Mouse (Mus musculus): ENCODE measurements around the gene Cux2. TPM values are rescaled to one million over a fixed set of nuclear protein-coding genes. Genes with fewer than 3 reads are reported as not detected.

Gene Cux2
- polyA plus RNA-seq, 1 experiment = 0.62 TPM

GRCm38 (mm10) chr5:122047791-122048190 lies 2.1 kb downstream of the Cux2 start:
- H3ac ChIP-seq (ENCODE audit: control insufficient read depth, insufficient read length) = no peak overlapping the region
- no peak overlapping the region for H3K4me3 ChIP-seq
- H3K36me3 ChIP-seq (ENCODE audit: control insufficient read depth, insufficient read depth) = no peaks in the 10 kb centered on the region
- peaks cover 59% of the 10 kb centered on the region for H3K27me3 ChIP-seq (ENCODE audit: control insufficient read depth, insufficient read depth, insufficient read length)
- TF ChIP-seq MAX (IDR thresholded peaks at IDR 0.05; ENCODE audit: low read depth) (no peak), CEBPB (IDR thresholded peaks at IDR 0.05; ENCODE audit: insufficient read depth, poor library complexity, severe bottlenecking) (no peak), POLR2AphosphoS2 (IDR thresholded peaks at IDR 0.05; ENCODE audit: insufficient read length, low read depth) (no peak)
- no peak overlapping the region for H3K4me2 ChIP-seq (ENCODE audit: low read depth)
- no peaks in the 10 kb centered on the region for H3K79me2 ChIP-seq (ENCODE audit: control insufficient read depth, insufficient read depth)

- Histone ChIP-seq H3K27me3 (ENCODE audit: control insufficient read depth, insufficient read depth, insufficient read length) (peaks cover 73% of the 10 kb centered on the region), H3K36me3 (ENCODE audit: control insufficient read depth, insufficient read depth) (no peaks in the 10 kb centered on the region), H3ac (ENCODE audit: control insufficient read depth, insufficient read length) (no peak overlapping the region), H3K4me2 (ENCODE audit: low read depth) (no peak overlapping the region), H3K79me2 (ENCODE audit: control insufficient read depth, insufficient read depth) (no peaks in the 10 kb centered on the region), H3K4me3 (no peak overlapping the region)
- no peak for TF ChIP-seq POLR2AphosphoS2 (IDR thresholded peaks at IDR 0.05; ENCODE audit: insufficient read length, low read depth)
- TF ChIP-seq MYOG (IDR thresholded peaks at IDR 0.05; ENCODE audit: control insufficient read depth in 1 of 3, insufficient read depth in 1 of 3, insufficient read length in 2 of 3, low read depth in 2 of 3) = no peak
- TF ChIP-seq CEBPB (IDR thresholded peaks at IDR 0.05; ENCODE audit: insufficient read depth, poor library complexity, severe bottlenecking) = no peak
- TF ChIP-seq MAX (IDR thresholded peaks at IDR 0.05; ENCODE audit: low read depth) = no peak
- no peak for TF ChIP-seq TCF12 (IDR thresholded peaks at IDR 0.05; ENCODE audit: insufficient read depth, poor library complexity, severe bottlenecking)
- TF ChIP-seq SRF (IDR thresholded peaks at IDR 0.05; ENCODE audit: control insufficient read depth, insufficient read length, low read depth) = no peak
- TF ChIP-seq E2F4 (IDR thresholded peaks at IDR 0.05; ENCODE audit: insufficient read depth) = no peak
- no peak for TF ChIP-seq TCF3 (IDR thresholded peaks at IDR 0.05; ENCODE audit: insufficient read length, low read depth)
- no peak for TF ChIP-seq REST (IDR thresholded peaks at IDR 0.05; ENCODE audit: insufficient read depth, insufficient read length)
These were observed 6.3 kb downstream of the Cux2 start for GRCm38 (mm10) chr5:122043567-122043966.

GRCm38 (mm10) chr5:122035278-122035677 lies 14.6 kb downstream of the Cux2 start:
- TF ChIP-seq TCF3 (IDR thresholded peaks at IDR 0.05; ENCODE audit: insufficient read length, low read depth) (no peak), POLR2A (IDR thresholded peaks at IDR 0.05; ENCODE audit: insufficient read length, low read depth) (no peak), POLR2AphosphoS2 (IDR thresholded peaks at IDR 0.05; ENCODE audit: insufficient read length, low read depth) (no peak), MYOD1 (IDR thresholded peaks at IDR 0.05; ENCODE audit: control insufficient read depth in 1 of 3, insufficient read length in 2 of 3, low read depth in 2 of 3) (no peak)
- no peak overlapping the region for H3K4me3 ChIP-seq
- no peak overlapping the region for H3K4me2 ChIP-seq (ENCODE audit: low read depth)
- peaks cover 84% of the 10 kb centered on the region for H3K27me3 ChIP-seq (ENCODE audit: control insufficient read depth, insufficient read depth, insufficient read length)
- no peaks in the 10 kb centered on the region for H3K79me2 ChIP-seq (ENCODE audit: control insufficient read depth, insufficient read depth)
- no peaks in the 10 kb centered on the region for H3K36me3 ChIP-seq (ENCODE audit: control insufficient read depth, insufficient read depth)
- H3ac ChIP-seq (ENCODE audit: control insufficient read depth, insufficient read length) = no peak overlapping the region

GRCm38 (mm10) chr5:122033167-122033478 lies 16.8 kb downstream of the Cux2 start:
- no peak overlapping the region for H3K4me3 ChIP-seq
- no peak for TF ChIP-seq POLR2A (IDR thresholded peaks at IDR 0.05; ENCODE audit: insufficient read length, low read depth)
- no peak for TF ChIP-seq POLR2AphosphoS2 (IDR thresholded peaks at IDR 0.05; ENCODE audit: insufficient read length, low read depth)
- TF ChIP-seq REST (IDR thresholded peaks at IDR 0.05; ENCODE audit: insufficient read depth, insufficient read length) = no peak
- TF ChIP-seq TCF3 (IDR thresholded peaks at IDR 0.05; ENCODE audit: insufficient read length, low read depth) = no peak
- TF ChIP-seq USF1 (IDR thresholded peaks at IDR 0.05; ENCODE audit: low read depth) = no peak
- TF ChIP-seq CEBPB (IDR thresholded peaks at IDR 0.05; ENCODE audit: insufficient read depth, poor library complexity, severe bottlenecking) = no peak
- no peak for TF ChIP-seq MYOD1 (IDR thresholded peaks at IDR 0.05; ENCODE audit: control insufficient read depth in 1 of 3, insufficient read length in 2 of 3, low read depth in 2 of 3)
- TF ChIP-seq SRF (IDR thresholded peaks at IDR 0.05; ENCODE audit: control insufficient read depth, insufficient read length, low read depth) = no peak
- no peak for TF ChIP-seq E2F4 (IDR thresholded peaks at IDR 0.05; ENCODE audit: insufficient read depth)
- TF ChIP-seq TCF12 (IDR thresholded peaks at IDR 0.05; ENCODE audit: insufficient read depth, poor library complexity, severe bottlenecking) = no peak
- TF ChIP-seq MAX (IDR thresholded peaks at IDR 0.05; ENCODE audit: low read depth) = no peak
- no peak for TF ChIP-seq MYOG (IDR thresholded peaks at IDR 0.05; ENCODE audit: control insufficient read depth in 1 of 3, insufficient read depth in 1 of 3, insufficient read length in 2 of 3, low read depth in 2 of 3)
- peaks cover 79% of the 10 kb centered on the region for H3K27me3 ChIP-seq (ENCODE audit: control insufficient read depth, insufficient read depth, insufficient read length)
- no peak overlapping the region for H3ac ChIP-seq (ENCODE audit: control insufficient read depth, insufficient read length)
- no peak overlapping the region for H3K4me2 ChIP-seq (ENCODE audit: low read depth)
- H3K36me3 ChIP-seq (ENCODE audit: control insufficient read depth, insufficient read depth) = no peaks in the 10 kb centered on the region
- no peaks in the 10 kb centered on the region for H3K79me2 ChIP-seq (ENCODE audit: control insufficient read depth, insufficient read depth)

GRCm38 (mm10) chr5:122032471-122033166 lies 17.3 kb downstream of the Cux2 start:
- Histone ChIP-seq H3K36me3 (ENCODE audit: control insufficient read depth, insufficient read depth) (no peaks in the 10 kb centered on the region), H3K27me3 (ENCODE audit: control insufficient read depth, insufficient read depth, insufficient read length) (peaks cover 76% of the 10 kb centered on the region), H3K4me3 (no peak overlapping the region), H3K4me2 (ENCODE audit: low read depth) (no peak overlapping the region), H3K79me2 (ENCODE audit: control insufficient read depth, insufficient read depth) (no peaks in the 10 kb centered on the region), H3ac (ENCODE audit: control insufficient read depth, insufficient read length) (no peak overlapping the region)
- no peak for TF ChIP-seq USF1 (IDR thresholded peaks at IDR 0.05; ENCODE audit: low read depth)

All from myocyte (in vitro differentiated cells).